Mouse (Mus musculus) mesoderm, embryonic 11.5 days (tissue): ENCODE measurements around the gene Ecm2.

Source experiments
- DNase-seq: peaks from one replicate; pipeline ENCODE4 v3.0.0-alpha.2; 2012; ENCODE audit warnings: low read depth, low spot score

The Ecm2 gene

GRCm38 (mm10) chr13:49504510-49504909, at the start of gene Ecm2:
Gene Ecm2, plus strand, starts transcription at chr13:49504810.
- DNase-seq, result no peak

- DNase-seq, result no peak
Measured at GRCm38 (mm10) chr13:49460276-49460675, 44.3 kb upstream of the Ecm2 start.

GRCm38 (mm10) chr13:49460692-49461414, 43.8 kb upstream of the Ecm2 start:
- no peak for DNase-seq

- no peak for DNase-seq
Measured at GRCm38 (mm10) chr13:49461458-49462132, 43.0 kb upstream of the Ecm2 start.

GRCm38 (mm10) chr13:49462921-49463320, 41.7 kb upstream of the Ecm2 start:
- no peak for DNase-seq

- DNase-seq, result no peak
Measured at GRCm38 (mm10) chr13:49465875-49466274, 38.7 kb upstream of the Ecm2 start.

- DNase-seq, result no peak
Measured at GRCm38 (mm10) chr13:49466393-49467075, 38.1 kb upstream of the Ecm2 start.

GRCm38 (mm10) chr13:49467585-49467984, 37.0 kb upstream of the Ecm2 start:
- peak; percentile 22 for DNase-seq

GRCm38 (mm10) chr13:49469002-49469401, 35.6 kb upstream of the Ecm2 start:
- no peak for DNase-seq

- no peak for DNase-seq
Measured at GRCm38 (mm10) chr13:49470319-49470718, 34.3 kb upstream of the Ecm2 start.

GRCm38 (mm10) chr13:49470806-49471205, 33.8 kb upstream of the Ecm2 start:
- DNase-seq, result no peak

GRCm38 (mm10) chr13:49471981-49472675, 32.5 kb upstream of the Ecm2 start:
- DNase-seq, result no peak

- DNase-seq, result no peak
Measured at GRCm38 (mm10) chr13:49472676-49473005, 32.0 kb upstream of the Ecm2 start.

- DNase-seq, result no peak
Measured at GRCm38 (mm10) chr13:49477887-49478286, 26.7 kb upstream of the Ecm2 start.

GRCm38 (mm10) chr13:49478851-49479374, 25.7 kb upstream of the Ecm2 start:
- DNase-seq, result no peak

GRCm38 (mm10) chr13:49479399-49479798, 25.2 kb upstream of the Ecm2 start:
- DNase-seq, result no peak

- DNase-seq, result no peak
Measured at GRCm38 (mm10) chr13:49480057-49480456, 24.6 kb upstream of the Ecm2 start.

GRCm38 (mm10) chr13:49480551-49480950, 24.1 kb upstream of the Ecm2 start:
- no peak for DNase-seq

GRCm38 (mm10) chr13:49485388-49485787, 19.2 kb upstream of the Ecm2 start:
- DNase-seq, result no peak

GRCm38 (mm10) chr13:49492376-49493368, 11.9 kb upstream of the Ecm2 start, which contains the start of gene Tes3-ps:
Gene Tes3-ps, plus strand, starts transcription at chr13:49493318.
- DNase-seq, result no peak

- DNase-seq, result no peak
Measured at GRCm38 (mm10) chr13:49505776-49506175, 1.2 kb downstream of the Ecm2 start.
